Mouse (Mus musculus): ENCODE measurements around the gene Dgke.

Gene Dgke

DNA sequence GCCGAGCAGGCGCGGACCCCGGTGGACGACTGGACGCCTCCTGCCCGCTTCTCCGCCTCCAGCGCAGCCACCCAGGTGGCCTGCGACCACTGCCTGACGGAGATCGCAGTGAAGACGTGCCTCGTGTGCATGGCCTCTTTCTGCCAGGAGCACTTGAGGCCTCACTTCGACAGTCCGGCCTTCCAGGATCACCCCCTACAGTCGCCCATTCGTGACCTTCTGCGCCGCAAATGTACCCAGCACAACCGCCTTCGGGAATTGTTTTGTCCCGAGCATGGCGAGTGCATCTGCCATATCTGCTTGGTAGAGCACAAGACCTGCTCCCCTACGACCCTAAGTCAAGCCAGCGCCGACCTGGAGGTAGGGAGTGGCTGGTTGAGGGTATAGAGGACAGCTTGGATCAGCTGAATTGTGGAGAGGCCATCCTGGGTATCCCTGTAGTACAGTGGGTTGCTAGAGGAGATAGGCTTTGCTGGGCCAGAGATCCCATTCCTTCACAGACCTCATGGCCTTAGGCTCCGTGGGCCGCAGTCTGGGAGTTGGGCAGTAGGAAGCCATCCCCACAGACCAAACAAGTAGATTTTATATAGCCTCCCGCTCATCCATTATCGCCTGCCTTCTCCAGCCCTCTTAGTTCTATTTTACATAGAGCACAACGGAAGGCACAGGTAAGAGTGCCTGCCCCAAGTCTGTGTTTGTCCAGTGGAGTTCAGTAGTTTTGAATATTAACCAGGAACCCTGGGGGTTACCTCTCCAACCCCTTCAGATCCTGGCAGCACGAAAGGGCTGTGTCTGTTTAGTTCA lies 66.7 kb downstream of the Dgke start:
- peak in 1 of 2 experiments; percentile 10 for DNase-seq

DNA sequence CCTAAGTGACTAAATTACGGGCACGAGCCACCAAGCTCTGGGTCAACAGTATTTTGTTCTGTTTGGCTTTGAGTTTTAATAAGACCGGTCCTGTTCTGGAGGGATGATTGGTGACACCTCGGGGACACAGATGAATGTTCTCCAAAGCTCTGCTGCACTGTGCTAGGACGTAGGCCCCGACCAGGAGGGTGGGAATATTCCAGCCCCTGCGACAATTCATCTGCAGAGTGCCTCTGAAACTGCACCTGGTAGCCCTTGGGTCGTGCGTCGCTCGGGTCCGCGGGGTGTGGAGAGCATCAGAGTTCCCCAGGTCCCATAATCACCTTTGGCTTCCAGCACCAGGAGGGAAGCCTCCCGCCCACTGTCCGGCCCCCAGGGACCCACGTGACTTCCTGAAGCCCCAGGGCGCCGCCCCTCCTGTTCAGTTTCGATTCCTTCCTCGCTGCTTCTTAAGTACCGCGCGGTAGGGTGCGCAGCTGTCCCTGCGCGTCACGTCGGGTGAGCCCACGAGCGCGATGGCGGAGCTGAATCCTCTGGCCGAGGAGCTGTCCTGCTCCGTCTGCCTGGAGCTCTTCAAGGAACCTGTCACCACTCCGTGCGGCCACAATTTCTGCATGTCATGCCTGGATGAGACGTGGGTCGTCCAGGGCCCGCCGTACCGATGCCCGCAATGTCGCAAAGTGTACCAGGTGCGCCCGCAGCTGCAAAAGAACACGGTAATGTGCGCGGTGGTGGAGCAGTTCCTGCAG lies 67.5 kb downstream of the Dgke start, which contains the start of gene Trim25:
Trim25 (plus strand) TSS at position 403 of the 749 bp plus-strand sequence.
- DNase-seq = peak; percentile 99

DNA sequence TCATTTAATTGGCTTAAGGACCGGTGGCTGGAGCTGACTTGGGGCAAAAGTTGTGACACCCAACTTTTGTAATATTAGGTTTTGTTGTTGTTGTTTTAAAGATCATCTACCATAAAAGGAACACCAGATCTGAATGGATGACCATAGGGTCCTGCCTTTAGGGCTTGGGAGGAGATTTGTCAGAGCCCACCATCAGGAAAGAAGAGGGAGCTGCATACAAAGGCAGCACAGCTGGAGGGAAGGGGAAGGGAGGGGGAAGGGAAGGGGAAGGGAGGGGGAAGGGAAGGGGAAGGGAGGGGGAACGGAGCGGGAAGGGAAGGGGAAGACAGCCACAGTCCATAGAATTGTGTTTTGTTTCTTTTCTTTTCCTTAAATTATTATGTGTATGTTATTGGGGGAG lies 68.2 kb downstream of the Dgke start:
- DNase-seq = no peak

DNA sequence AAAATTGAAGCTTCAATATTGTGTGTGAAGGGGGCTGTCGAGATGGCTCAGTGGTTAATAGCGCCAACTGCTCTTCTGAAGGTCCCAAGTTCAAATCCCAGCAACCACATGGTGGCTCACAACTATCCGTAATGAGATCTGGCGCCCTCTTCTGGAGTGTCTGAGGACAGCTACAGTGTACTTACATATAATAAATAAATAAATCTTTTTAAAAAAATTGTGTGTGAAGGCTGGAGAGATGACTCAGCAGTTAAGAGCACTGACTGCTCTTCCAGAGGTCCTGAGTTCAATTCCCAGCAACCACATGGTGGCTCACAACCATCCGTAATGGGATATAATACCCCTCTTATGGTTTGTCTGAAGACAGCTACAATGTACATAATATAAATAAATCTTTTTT lies 69.3 kb downstream of the Dgke start:
- DNase-seq = peak; percentile 47 to 51

GRCm38 (mm10) chr11:88996427-88996826 lies 70.2 kb downstream of the Dgke start:
- no peak for DNase-seq

DNA sequence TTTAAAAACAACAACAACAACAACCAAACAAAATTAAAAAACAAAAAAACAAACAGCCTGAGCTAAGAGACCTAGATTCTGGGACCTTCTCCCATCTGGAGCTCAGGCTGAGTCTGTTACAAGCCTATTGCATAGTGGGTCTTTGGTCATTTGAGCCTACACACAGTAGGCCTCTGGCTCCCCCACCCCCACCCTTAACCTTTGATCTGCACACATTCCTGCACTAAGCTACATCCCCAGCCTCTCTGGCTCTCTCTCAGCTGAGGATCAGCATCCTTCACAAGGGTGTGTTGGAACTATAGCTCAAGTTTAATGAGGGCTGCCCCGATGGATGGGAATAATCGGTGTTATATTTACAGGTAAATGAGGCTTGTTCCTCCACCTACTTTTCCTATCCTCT lies 71.0 kb downstream of the Dgke start:
- DNase-seq = no peak

- DNase-seq = no peak
These were observed 72.2 kb downstream of the Dgke start for GRCm38 (mm10) chr11:88994492-88994891.

DNA sequence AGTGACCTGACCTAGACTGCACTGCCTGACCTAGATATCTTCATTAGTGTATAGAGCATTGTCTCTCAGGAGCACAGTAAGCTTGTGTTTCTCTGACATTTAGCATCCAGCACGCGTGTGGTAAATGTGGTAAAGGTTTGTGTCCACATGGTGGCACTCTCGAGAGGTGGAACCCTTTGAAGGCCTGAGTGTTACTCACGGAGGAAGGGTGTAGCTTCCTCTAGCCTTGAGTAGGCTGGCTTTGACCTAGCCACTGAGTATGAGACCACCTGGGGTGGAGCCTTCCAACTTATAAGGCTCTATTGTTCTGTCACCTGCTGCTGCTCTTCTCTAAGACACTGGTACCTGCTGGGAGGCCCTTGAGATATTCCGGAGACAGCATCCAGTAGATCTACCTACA lies 73.0 kb downstream of the Dgke start:
- peak; percentile 77 to 84 for DNase-seq

- no peak for DNase-seq
These were observed 73.5 kb downstream of the Dgke start for GRCm38 (mm10) chr11:88993186-88993585.

GRCm38 (mm10) chr11:88989530-88989929 lies 77.1 kb downstream of the Dgke start:
- peak; percentile 47 to 51 for DNase-seq

DNA sequence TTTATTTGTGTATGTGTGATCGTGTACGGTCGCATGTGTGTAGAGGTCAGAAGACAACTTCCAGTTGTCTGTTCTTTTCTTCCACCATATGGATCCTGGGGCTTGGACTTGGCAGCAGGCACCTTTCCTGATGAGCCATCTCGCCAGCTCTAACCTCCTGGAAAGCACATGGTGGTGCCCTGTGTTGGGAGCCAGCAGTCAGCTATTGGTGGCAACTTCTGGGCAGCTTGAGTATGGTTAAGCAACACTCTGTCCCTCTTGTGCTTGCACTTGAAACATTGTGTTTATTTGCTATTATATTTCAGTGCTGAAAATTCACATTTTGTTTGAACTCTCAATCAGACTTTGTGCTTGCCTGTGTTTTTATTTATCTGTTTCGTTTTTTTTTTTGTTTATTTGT lies 77.7 kb downstream of the Dgke start:
- no peak for DNase-seq

GRCm38 (mm10) chr11:88986616-88987015 lies 80.0 kb downstream of the Dgke start:
- no peak for DNase-seq

All from B cell, adult 2 months (primary cell).